In the genomic region with DNA sequence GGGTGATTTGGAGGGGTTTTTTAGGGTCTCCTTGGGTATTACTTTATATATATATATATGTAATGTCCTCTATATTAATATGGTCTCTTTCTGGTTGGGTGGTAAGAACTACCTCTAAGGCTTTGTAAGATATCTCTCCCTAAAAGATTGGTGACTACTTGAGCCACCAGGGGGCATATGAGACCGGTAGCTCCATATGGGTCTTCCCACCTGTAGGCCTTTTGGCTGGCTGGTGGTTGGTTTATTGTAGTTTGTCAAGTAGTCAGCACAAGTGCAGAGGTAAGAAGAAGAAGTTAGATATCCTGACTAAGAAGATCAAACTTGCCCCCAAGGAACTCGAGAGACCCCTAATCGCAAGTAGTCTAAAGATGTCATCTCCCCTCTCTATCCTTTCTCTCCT, we compare ENCODE assay signal across 23 mouse cellular contexts. TPM values are rescaled to one million over a fixed set of nuclear protein-coding genes. Genes with fewer than 3 reads are reported as not detected.
DNase-seq lines count a peak whose midpoint lies in the region; ATAC-seq and TF ChIP-seq lines count a peak whose summit lies in the region.
"Had no signal": no experiment of that assay in that cellular context is flagged by ENCODE, and none has a peak within 500 bp of the region (broad histone marks: within the 10 kb centered on the region; RNA-seq: fewer than 3 reads in every experiment).

No protein-coding gene starts in this region.

- no peaks in the 10 kb centered on the region for H3K79me2 ChIP-seq in CH12.LX (replicated peaks; ENCODE audit: control insufficient read depth, extremely low read depth, insufficient read depth, poor library complexity, severe bottlenecking)

- no peak for ATAC-seq in liver, postnatal 0 days
- ATAC-seq: forebrain, embryonic 13.5 days; inflammation-experienced regulatory T-cells, adult 6 months; liver, embryonic 12.5 days had no signal

- H3K36me3 ChIP-seq in liver, postnatal 0 days (replicated peaks; ENCODE audit: insufficient read depth, low read length) = no peaks in the 10 kb centered on the region
- H3K36me3 ChIP-seq in CH12.LX (replicated peaks in 1 of 2; ENCODE audit: control insufficient read depth in 1 of 2, insufficient read depth in 1 of 2, low read length in 1 of 2) = no peaks in the 10 kb centered on the region
- H3K36me3 ChIP-seq: embryonic facial prominence, embryonic 12.5 days; heart, embryonic 10.5 days; hindbrain, embryonic 12.5 days; liver, embryonic 12.5 days had no signal

- no peak for TF ChIP-seq EP300 in liver, postnatal 0 days (IDR thresholded peaks at IDR 0.05; ENCODE audit: low read depth)
- no peak for TF ChIP-seq EP300 in CH12.LX (IDR thresholded peaks at IDR 0.05; ENCODE audit: low read length)

- no peak overlapping the region for H3K4me2 ChIP-seq in liver, postnatal 0 days (ENCODE audit: low read depth, low read length)
- no peak overlapping the region for H3K4me2 ChIP-seq in CH12.LX (ENCODE audit: insufficient read depth, low read depth, poor library complexity, severe bottlenecking)
- H3K4me2 ChIP-seq: embryonic facial prominence, embryonic 12.5 days; forebrain, embryonic 13.5 days; hindbrain, embryonic 12.5 days; liver, embryonic 12.5 days had no signal

- dilution Hi-C loops in CH12.LX (cut with MboI; ENCODE audit: extremely low pct_ligation_motif_present, extremely low pct_unique_long_range_greater_than_20kb, low sequenced_read_pairs) = no loop called here

- no peaks in the 10 kb centered on the region for H3K4me1 ChIP-seq in liver, postnatal 0 days (ENCODE audit: insufficient read depth)
- H3K4me1 ChIP-seq in CH12.LX (ENCODE audit: control insufficient read depth in 1 of 2, insufficient read depth in 2 of 2) = peaks cover 7 to 60% of the 10 kb centered on the region in 2 experiments
- H3K4me1 ChIP-seq: hindbrain, embryonic 12.5 days; liver, embryonic 12.5 days; megakaryocyte, embryonic 14.5 days had no signal

- no peak overlapping the region for H3K4me3 ChIP-seq in liver, postnatal 0 days (ENCODE audit: low read depth, low read length)
- H3K4me3 ChIP-seq in CH12.LX (replicated peaks in 1 of 3; ENCODE audit: low read depth in 2 of 3, low read length in 2 of 3, poor library complexity in 1 of 3) = no peak overlapping the region
- H3K4me3 ChIP-seq: embryonic facial prominence, embryonic 12.5 days; erythroblast, embryonic 14.5 days; forebrain, embryonic 13.5 days; heart, embryonic 10.5 days; hindbrain, embryonic 12.5 days; liver, embryonic 12.5 days; megakaryocyte, embryonic 14.5 days had no signal

- H3K9ac ChIP-seq in liver, postnatal 0 days (replicated peaks) = no peak overlapping the region
- H3K9ac ChIP-seq in CH12.LX (ENCODE audit: insufficient read depth, low read depth) = no peak overlapping the region
- H3K9ac ChIP-seq: embryonic facial prominence, embryonic 12.5 days; forebrain, embryonic 13.5 days; hindbrain, embryonic 12.5 days; liver, embryonic 12.5 days had no signal

- peak; percentile 74 for DNase-seq in heart, adult 11 months
- no peak for DNase-seq in heart, adult 8-10 months (ENCODE audit: low spot score)
- no peak for DNase-seq in liver, postnatal 0 days
- no peak for DNase-seq in liver
- DNase-seq in CH12.LX (ENCODE audit: extremely low read depth) = peak; percentile 60
- peak; percentile 68 for DNase-seq in ZHBTc4 (ENCODE audit: low read depth, low spot score)
- no peak for DNase-seq in neural tube, embryonic 10.5 days (ENCODE audit: extremely low spot score, low spot score)
- no peak for DNase-seq in cerebellum, adult 9-11 months
- DNase-seq: adrenal gland, adult 8-10 months; cerebellum, postnatal 10 days; gastrocnemius, postnatal 25 days; kidney, postnatal 10 days; left cerebral cortex, postnatal 4 days; midbrain, embryonic 14.5 days; right cerebral cortex, postnatal 14 days had no signal

- in situ Hi-C loops in CH12.LX (cut with MboI; ENCODE audit: low pct_ligation_motif_present, low pct_unique_long_range_greater_than_20kb, low sequenced_read_pairs) = loop anchor here (25.0 kb wide), 1 partner anchor 417 kb away; no protein-coding TSS in a partner anchor

- peak; percentile 60 for TF ChIP-seq RAD21 in CH12.LX (IDR thresholded peaks at IDR 0.05; ENCODE audit: low read depth, low read length)

- peak; percentile 38 for TF ChIP-seq CTCF in liver, postnatal 0 days (IDR thresholded peaks at IDR 0.05; ENCODE audit: low read depth)
- peak; percentile 29 to 75; a peak in 3 of 4 replicates for TF ChIP-seq CTCF in CH12.LX (conservative IDR thresholded peaks at IDR 0.05 in 1 of 2, IDR thresholded peaks at IDR 0.05 in 1 of 2; ENCODE audit: low read depth in 2 of 2, low read length in 2 of 2)

- no peak for TF ChIP-seq POLR2A in CH12.LX (IDR thresholded peaks at IDR 0.05; ENCODE audit: low read depth, low read length)

- WGBS in liver, postnatal 0 days (ENCODE audit: insufficient replicate concordance) = 70% methylated on average over 3 of the region's 3 CpGs

- H3K27ac ChIP-seq in liver, postnatal 0 days (ENCODE audit: low read depth) = no peak overlapping the region
- H3K27ac ChIP-seq in CH12.LX (ENCODE audit: insufficient read depth, low read depth) = no peak overlapping the region
- H3K27ac ChIP-seq: embryonic facial prominence, embryonic 12.5 days; forebrain, embryonic 13.5 days; heart, embryonic 10.5 days; hindbrain, embryonic 12.5 days; liver, embryonic 12.5 days had no signal

- H3K9me3 ChIP-seq in liver, postnatal 0 days (ENCODE audit: low read length) = no peaks in the 10 kb centered on the region
- H3K9me3 ChIP-seq in CH12.LX (replicated peaks; ENCODE audit: low read length) = no peaks in the 10 kb centered on the region
- H3K9me3 ChIP-seq: embryonic facial prominence, embryonic 12.5 days; forebrain, embryonic 13.5 days; heart, embryonic 10.5 days; hindbrain, embryonic 12.5 days; liver, embryonic 12.5 days; megakaryocyte, embryonic 14.5 days had no signal

- H3K27me3 ChIP-seq in liver, postnatal 0 days (ENCODE audit: insufficient read depth, low read length) = peaks cover 2% of the 10 kb centered on the region
- H3K27me3 ChIP-seq in CH12.LX (replicated peaks) = no peaks in the 10 kb centered on the region

TF ChIP-seq in CH12.LX, 34 proteins besides CTCF, POLR2A, EP300 and RAD21:
- no peak for TF ChIP-seq HCFC1 (IDR thresholded peaks at IDR 0.05; ENCODE audit: low read depth, low read length)
- peak; percentile 71 for TF ChIP-seq SMC3 (IDR thresholded peaks at IDR 0.05; ENCODE audit: low read depth, low read length)
- no peak for TF ChIP-seq RCOR1 (conservative IDR thresholded peaks at IDR 0.05; ENCODE audit: low read depth, low read length)

RNA-seq across cellular contexts. Expression of a gene that starts 1.0 kb away (rescaled TPM):
- total RNA-seq in heart, adult 8-10 months (2022) = 1 to 10 TPM in 1 of 4 experiments, under 1 TPM in 3; 0.84 to 1.2 (median 0.93) TPM
- 0.04 TPM in 1 of 2 replicates, not detected in the other for polyA plus RNA-seq in liver, postnatal 0 days (2015; fragmentation: Nextera tagmentation; extraction: Ambion mirVana)
- total RNA-seq in CH12.LX (2012; rRNA removed) (0.50 and 1.4 TPM in 2 replicates), CH12.LX (2014; rRNA removed) (1.7 and 1.9 TPM in 2 replicates)
- polyA plus RNA-seq in CH12.LX (2012; ENCODE audit: insufficient read length, low read depth) = 1.2 and 1.3 TPM in 2 replicates
- polyA plus RNA-seq: erythroblast, embryonic 14.5 days had no signal

RNA-seq across cellular contexts. Expression of a gene that starts 45.2 kb away (rescaled TPM):
- total RNA-seq in heart, adult 8-10 months (2022) = under 1 TPM in 1 of 4 experiments, not detected in 3; 0.22 TPM
- not detected in 2 replicates for polyA plus RNA-seq in liver, postnatal 0 days (2015; fragmentation: Nextera tagmentation; extraction: Ambion mirVana)
- total RNA-seq in CH12.LX (2012; rRNA removed) (not detected in 2 replicates), CH12.LX (2014; rRNA removed) (not detected in 2 replicates)
- polyA plus RNA-seq in CH12.LX (2012; ENCODE audit: insufficient read length, low read depth) = 0.24 and 0.27 TPM in 2 replicates
- total RNA-seq: gastrocnemius, postnatal 25 days had no signal
- polyA plus RNA-seq: erythroblast, embryonic 14.5 days; inflammation-experienced regulatory T-cells, adult 6 months had no signal

Comparison
In these comparisons a context has a peak if more than half of its experiments do, and no peak if none do; other contexts are left out.
1. DNase-seq: peak in heart, adult 11 months (single experiment), CH12.LX (single experiment) and ZHBTc4 (single experiment); none in heart, adult 8-10 months (single experiment), liver, postnatal 0 days (single experiment), liver (single experiment), neural tube, embryonic 10.5 days (single experiment) and cerebellum, adult 9-11 months (single experiment).